Mouse (Mus musculus): ENCODE results near the gene Vmn1r213. TPM values are rescaled to one million over a fixed set of nuclear protein-coding genes. Genes with fewer than 3 reads are reported as not detected.

The Vmn1r213 gene
- total RNA-seq (2023), result not detected

DNA sequence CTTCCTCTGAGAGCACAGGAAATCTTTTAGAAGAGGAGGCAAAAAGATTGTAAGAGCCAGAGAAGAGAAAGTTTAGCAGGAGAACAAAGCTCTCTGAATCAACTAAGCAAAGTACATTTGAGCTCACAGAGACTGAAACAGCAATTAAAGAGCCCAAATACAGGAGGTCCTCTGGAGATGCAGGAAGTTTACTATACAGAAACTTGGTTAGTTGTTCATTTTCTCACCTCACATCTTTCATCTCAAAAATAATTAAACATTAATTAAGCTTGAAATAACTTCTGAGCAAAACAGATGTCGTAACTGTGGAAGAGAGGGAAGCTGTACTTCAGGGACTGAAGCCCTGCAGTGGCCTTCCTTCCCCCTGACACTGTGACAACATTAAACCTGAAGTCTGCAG is at the start of gene Vmn1r213:
Gene Vmn1r213, plus strand, starts transcription at position 301 of the 400 bp plus-strand sequence.

DNA sequence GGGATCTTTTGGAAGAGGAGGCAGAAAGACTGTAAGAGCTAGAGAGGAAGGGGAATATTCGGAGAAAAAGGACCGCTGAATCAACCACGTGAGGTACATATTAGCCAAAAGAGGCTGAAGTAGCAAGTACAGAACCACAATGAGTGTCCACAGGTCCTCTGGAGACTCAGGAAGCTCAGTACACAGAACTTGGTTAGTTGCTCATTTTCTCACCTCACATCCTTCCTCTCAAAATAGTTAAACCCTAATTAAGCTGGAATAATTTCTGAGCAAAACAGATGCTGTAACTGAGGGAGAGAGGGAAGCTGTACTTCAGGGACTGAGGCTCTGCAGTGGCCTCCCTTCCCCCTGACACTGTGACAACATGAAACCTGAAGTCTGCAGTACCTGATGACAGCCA is 22.7 kb downstream of the Vmn1r213 start, which contains the start of gene Vmn1r214:
Gene Vmn1r214, plus strand, starts transcription at position 301 of the 400 bp plus-strand sequence.

Other genes with a start within 250 kb of the Vmn1r213 start
- gene Vmn1r208, start 230.3 kb upstream of the Vmn1r213 start, total RNA-seq (2023), result not detected
- gene Vmn1r209, start 198.0 kb upstream of the Vmn1r213 start, total RNA-seq (2023), result under 1 TPM in 1 of 2 experiments, not detected in 1; 0.15 TPM
- gene Vmn1r210, start 176.3 kb upstream of the Vmn1r213 start, total RNA-seq (2023), result not detected
- gene Vmn1r211, start 150.1 kb upstream of the Vmn1r213 start, total RNA-seq (2023), result not detected
- not detected for gene Vmn1r212, start 123.5 kb upstream of the Vmn1r213 start, total RNA-seq (2023)
- gene Vmn1r214, start 22.8 kb downstream of the Vmn1r213 start, total RNA-seq (2023), result not detected
- gene Vmn1r215, start 60.4 kb downstream of the Vmn1r213 start, total RNA-seq (2023), result not detected
- not detected for gene Vmn1r217, start 110.6 kb downstream of the Vmn1r213 start, total RNA-seq (2023)
- gene Vmn1r218, start 125.5 kb downstream of the Vmn1r213 start, total RNA-seq (2023), result not detected
- gene Vmn1r219, start 151.7 kb downstream of the Vmn1r213 start, total RNA-seq (2023), result not detected
- not detected for gene Vmn1r220, start 180.3 kb downstream of the Vmn1r213 start, total RNA-seq (2023)
- not detected for gene Vmn1r221, start 206.5 kb downstream of the Vmn1r213 start, total RNA-seq (2023)
- not detected for gene Vmn1r222, start 228.3 kb downstream of the Vmn1r213 start, total RNA-seq (2023)
- gene Vmn1r223, start 239.5 kb downstream of the Vmn1r213 start, total RNA-seq (2023), result not detected

Data from B cell, adult 67 days (primary cell).